9 mouse cellular contexts compared by ENCODE assay signal in the genomic region with DNA sequence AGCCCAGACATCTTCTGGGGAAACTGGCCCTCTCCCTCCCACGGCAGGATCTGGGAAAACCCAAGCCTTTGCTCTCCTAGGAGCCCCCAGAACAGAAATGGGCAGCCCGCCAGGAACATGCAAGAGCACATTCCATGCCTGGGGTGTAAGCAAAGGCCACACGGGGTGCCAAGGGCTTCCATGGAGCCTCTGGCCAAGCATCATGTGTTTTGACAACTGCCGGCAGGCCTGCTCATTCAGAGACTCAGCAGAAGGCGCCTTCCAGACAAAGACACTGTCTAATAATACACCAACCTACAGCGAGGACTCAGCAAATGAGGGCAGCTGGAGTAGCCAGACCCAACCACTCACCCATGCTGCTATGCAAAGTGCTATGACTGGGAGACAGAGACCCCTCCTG. TPM values are rescaled to one million over a fixed set of nuclear protein-coding genes. Genes with fewer than 3 reads are reported as not detected.
A peak's percentile ranks its signal among the peaks of the same experiment; 100 is the strongest.
DNase-seq lines count a peak whose midpoint lies in the region; ATAC-seq and TF ChIP-seq lines count a peak whose summit lies in the region.
"Had no signal": no experiment of that assay in that cellular context is flagged by ENCODE, and none has a peak within 500 bp of the region (broad histone marks: within the 10 kb centered on the region; RNA-seq: fewer than 3 reads in every experiment).

No protein-coding gene starts in this region.

- DNase-seq in adrenal gland, adult 2 months: peak; percentile 72
- DNase-seq in lung, postnatal 10 days: peak; percentile 92
- peak; percentile 73 for DNase-seq in stomach, postnatal 0 days (ENCODE audit: low spot score)
- no peak for DNase-seq in thymus, postnatal 14 days

- peak overlapping the region; percentile 23 for H3K27ac ChIP-seq in ES-Bruce4 (ENCODE audit: insufficient read depth, low read length)
- peak overlapping the region; percentile 58 for H3K27ac ChIP-seq in embryonic facial prominence, embryonic 12.5 days
- peak overlapping the region; percentile 100 for H3K27ac ChIP-seq in heart, embryonic 12.5 days (ENCODE audit: poor library complexity, severe bottlenecking)
- peak overlapping the region; percentile 82 for H3K27ac ChIP-seq in kidney, embryonic 15.5 days
- H3K27ac ChIP-seq in stomach, postnatal 0 days (replicated peaks): peak overlapping the region; percentile 87

- TF ChIP-seq EP300 in ES-Bruce4 (IDR thresholded peaks at IDR 0.05; ENCODE audit: insufficient read depth, low read depth, low read length): no peak
- TF ChIP-seq EP300 in stomach, postnatal 0 days (optimal IDR thresholded peaks at IDR 0.05): peak; percentile 57

- peak; percentile 57; the same call in 1 of the 2 replicates for ATAC-seq in embryonic facial prominence, embryonic 12.5 days (ENCODE audit: insufficient number of reproducible peaks, insufficient read depth, low FRiP score, low TSS enrichment)
- peak; percentile 72 for ATAC-seq in heart, embryonic 12.5 days (ENCODE audit: insufficient number of reproducible peaks, low FRiP score)
- 0 out of 2 replicates have a peak, but pooled peaks have one; percentile 13 for ATAC-seq in kidney, embryonic 15.5 days (replicated peaks; ENCODE audit: low FRiP score)
- ATAC-seq in stomach, postnatal 0 days (ENCODE audit: low FRiP score, low TSS enrichment): peak; percentile 61

- no peak for TF ChIP-seq POLR2A in ES-Bruce4 (IDR thresholded peaks at IDR 0.05; ENCODE audit: insufficient read depth, low read length)

- H3K4me2 ChIP-seq in embryonic facial prominence, embryonic 12.5 days (replicated peaks): no peak overlapping the region
- H3K4me2 ChIP-seq in heart, embryonic 12.5 days: peak overlapping the region; percentile 44
- H3K4me2 ChIP-seq in kidney, embryonic 15.5 days: no peak overlapping the region
- no peak overlapping the region for H3K4me2 ChIP-seq in stomach, postnatal 0 days (replicated peaks; ENCODE audit: low read depth)

- TF ChIP-seq CTCF in ES-Bruce4 (IDR thresholded peaks at IDR 0.05; ENCODE audit: low read depth, low read length): no peak
- TF ChIP-seq CTCF in stomach, postnatal 0 days (IDR thresholded peaks at IDR 0.05; ENCODE audit: low read depth): peak; percentile 40; the same call in 1 of the 2 replicates

- no peaks in the 10 kb centered on the region for H3K27me3 ChIP-seq in ES-Bruce4 (ENCODE audit: control insufficient read depth, insufficient read depth, low read length, poor library complexity, severe bottlenecking)
- no peaks in the 10 kb centered on the region for H3K27me3 ChIP-seq in embryonic facial prominence, embryonic 12.5 days
- H3K27me3 ChIP-seq in heart, embryonic 12.5 days (replicated peaks): no peaks in the 10 kb centered on the region
- no peaks in the 10 kb centered on the region for H3K27me3 ChIP-seq in kidney, embryonic 15.5 days
- H3K27me3 ChIP-seq in stomach, postnatal 0 days (ENCODE audit: control insufficient read depth, insufficient read depth, low read length): no peaks in the 10 kb centered on the region

- no peaks in the 10 kb centered on the region for H3K9me3 ChIP-seq in ES-Bruce4 (replicated peaks; ENCODE audit: control insufficient read depth, insufficient read depth, low read length, poor library complexity, severe bottlenecking)
- no peaks in the 10 kb centered on the region for H3K9me3 ChIP-seq in embryonic facial prominence, embryonic 12.5 days
- H3K9me3 ChIP-seq in heart, embryonic 12.5 days (replicated peaks): no peaks in the 10 kb centered on the region
- H3K9me3 ChIP-seq in kidney, embryonic 15.5 days (replicated peaks): no peaks in the 10 kb centered on the region
- H3K9me3 ChIP-seq in stomach, postnatal 0 days (ENCODE audit: control insufficient read depth, low read length): no peaks in the 10 kb centered on the region

- WGBS in embryonic facial prominence, embryonic 12.5 days: 43% methylated on average over 6 of the region's 6 CpGs
- WGBS in heart, embryonic 12.5 days: 17% methylated on average over 6 of the region's 6 CpGs
- 35% methylated on average over 6 of the region's 6 CpGs for WGBS in kidney, embryonic 15.5 days
- WGBS in stomach, postnatal 0 days: 16% methylated on average over 6 of the region's 6 CpGs

- 0 out of 2 replicates have a peak overlapping the region, but pooled peaks have one; percentile 9 for H3K9ac ChIP-seq in ES-Bruce4 (ENCODE audit: low read depth, poor library complexity, severe bottlenecking)
- H3K9ac ChIP-seq in embryonic facial prominence, embryonic 12.5 days: no peak overlapping the region
- H3K9ac ChIP-seq in heart, embryonic 12.5 days: peak overlapping the region; percentile 49
- no peak overlapping the region; the same call in 1 of the 2 replicates for H3K9ac ChIP-seq in kidney, embryonic 15.5 days
- 0 out of 2 replicates have a peak overlapping the region, but pooled peaks have one; percentile 1 for H3K9ac ChIP-seq in stomach, postnatal 0 days (ENCODE audit: low read length)

- H3K36me3 ChIP-seq in ES-Bruce4 (ENCODE audit: control insufficient read depth, insufficient read depth, low read length, poor library complexity, severe bottlenecking): peaks cover 45% of the 10 kb centered on the region
- peaks cover 47% of the 10 kb centered on the region for H3K36me3 ChIP-seq in embryonic facial prominence, embryonic 12.5 days
- peaks cover 47% of the 10 kb centered on the region for H3K36me3 ChIP-seq in heart, embryonic 12.5 days
- peaks cover 56% of the 10 kb centered on the region for H3K36me3 ChIP-seq in kidney, embryonic 15.5 days
- peaks cover 27% of the 10 kb centered on the region for H3K36me3 ChIP-seq in stomach, postnatal 0 days (ENCODE audit: control insufficient read depth, insufficient read depth, low read length)

- no peak overlapping the region for H3K4me3 ChIP-seq in ES-Bruce4 (ENCODE audit: low read depth, low read length)
- H3K4me3 ChIP-seq in embryonic facial prominence, embryonic 12.5 days: no peak overlapping the region
- H3K4me3 ChIP-seq in heart, embryonic 12.5 days: no peak overlapping the region
- no peak overlapping the region for H3K4me3 ChIP-seq in kidney, embryonic 15.5 days (replicated peaks)
- no peak overlapping the region for H3K4me3 ChIP-seq in stomach, postnatal 0 days (ENCODE audit: low read depth, low read length)
- H3K4me3 ChIP-seq: erythroblast, embryonic 14.5 days had no signal

- peaks cover 7% of the 10 kb centered on the region for H3K4me1 ChIP-seq in ES-Bruce4 (ENCODE audit: control insufficient read depth, insufficient read depth, low read length)
- peaks cover 44% of the 10 kb centered on the region for H3K4me1 ChIP-seq in embryonic facial prominence, embryonic 12.5 days
- peaks cover 71% of the 10 kb centered on the region for H3K4me1 ChIP-seq in heart, embryonic 12.5 days (replicated peaks)
- peaks cover 78% of the 10 kb centered on the region for H3K4me1 ChIP-seq in kidney, embryonic 15.5 days
- peaks cover 40% of the 10 kb centered on the region for H3K4me1 ChIP-seq in stomach, postnatal 0 days (replicated peaks; ENCODE audit: control insufficient read depth, insufficient read depth)

RNA-seq across cellular contexts. Expression of a gene that starts 38.6 kb away (rescaled TPM):
- 0.21 and 0.33 TPM in 2 replicates for polyA plus RNA-seq in ES-Bruce4 (2011; ENCODE audit: insufficient read depth, insufficient read length, low read depth, missing spikeins)
- total RNA-seq in adrenal gland, adult 2 months (2021): under 1 TPM in 1 of 2 experiments, not detected in 1; 0.14 TPM
- 0.48 and 0.80 TPM in 2 replicates for polyA plus RNA-seq in adrenal gland, adult 2 months (2012; rRNA removed)
- polyA plus RNA-seq in embryonic facial prominence, embryonic 12.5 days (2016; fragmentation: Nextera tagmentation; extraction: Ambion mirVana): 0.26 and 0.36 TPM in 2 replicates
- polyA plus RNA-seq in heart, embryonic 12.5 days (2016; fragmentation: Nextera tagmentation; extraction: Ambion mirVana): 0.17 and 0.27 TPM in 2 replicates
- polyA plus RNA-seq in kidney, embryonic 15.5 days (2015; fragmentation: Nextera tagmentation; extraction: Ambion mirVana): 0.36 and 0.64 TPM in 2 replicates
- polyA plus RNA-seq in stomach, postnatal 0 days (2015; fragmentation: Nextera tagmentation; extraction: Ambion mirVana): 1.9 and 2.3 TPM in 2 replicates
- polyA plus RNA-seq: erythroblast, embryonic 14.5 days had no signal

RNA-seq across cellular contexts. Expression of a gene that starts 42.3 kb away (rescaled TPM):
- polyA plus RNA-seq in ES-Bruce4 (2011; ENCODE audit: insufficient read depth, insufficient read length, low read depth, missing spikeins): 318 and 324 TPM in 2 replicates
- total RNA-seq in adrenal gland, adult 2 months (2021): 100 to 1,000 TPM; 247 to 264 TPM
- polyA plus RNA-seq in adrenal gland, adult 2 months (2012; rRNA removed): 301 and 316 TPM in 2 replicates
- polyA plus RNA-seq in embryonic facial prominence, embryonic 12.5 days (2016; fragmentation: Nextera tagmentation; extraction: Ambion mirVana): 233 and 253 TPM in 2 replicates
- 317 and 318 TPM in 2 replicates for polyA plus RNA-seq in heart, embryonic 12.5 days (2016; fragmentation: Nextera tagmentation; extraction: Ambion mirVana)
- 288 and 312 TPM in 2 replicates for polyA plus RNA-seq in kidney, embryonic 15.5 days (2015; fragmentation: Nextera tagmentation; extraction: Ambion mirVana)
- 216 and 227 TPM in 2 replicates for polyA plus RNA-seq in stomach, postnatal 0 days (2015; fragmentation: Nextera tagmentation; extraction: Ambion mirVana)

RNA-seq across cellular contexts. Expression of a gene that starts 56.2 kb away (rescaled TPM):
- polyA plus RNA-seq in ES-Bruce4 (2011; ENCODE audit: insufficient read depth, insufficient read length, low read depth, missing spikeins): not detected in 2 replicates
- total RNA-seq in adrenal gland, adult 2 months (2021): under 1 TPM; 0.69 to 0.81 TPM
- polyA plus RNA-seq in adrenal gland, adult 2 months (2012; rRNA removed): 0.97 and 2.8 TPM in 2 replicates
- polyA plus RNA-seq in embryonic facial prominence, embryonic 12.5 days (2016; fragmentation: Nextera tagmentation; extraction: Ambion mirVana): 2.4 and 4.2 TPM in 2 replicates
- 1.1 and 1.3 TPM in 2 replicates for polyA plus RNA-seq in heart, embryonic 12.5 days (2016; fragmentation: Nextera tagmentation; extraction: Ambion mirVana)
- 1.9 and 3.1 TPM in 2 replicates for polyA plus RNA-seq in kidney, embryonic 15.5 days (2015; fragmentation: Nextera tagmentation; extraction: Ambion mirVana)
- polyA plus RNA-seq in stomach, postnatal 0 days (2015; fragmentation: Nextera tagmentation; extraction: Ambion mirVana): 296 and 301 TPM in 2 replicates
- polyA plus RNA-seq: erythroblast, embryonic 14.5 days had no signal

Comparison
In these comparisons a context has a peak if more than half of its experiments do, and no peak if none do; other contexts are left out.
1. H3K27ac ChIP-seq: peak in every context shown above with its lines; median percentile 100 in heart, embryonic 12.5 days; 87 in stomach, postnatal 0 days; 82 in kidney, embryonic 15.5 days; 58 in embryonic facial prominence, embryonic 12.5 days; 23 in ES-Bruce4.
2. H3K9ac ChIP-seq: peak in ES-Bruce4 (single experiment), heart, embryonic 12.5 days (single experiment) and stomach, postnatal 0 days (single experiment); none in embryonic facial prominence, embryonic 12.5 days (single experiment) and kidney, embryonic 15.5 days (single experiment).
3. ATAC-seq: peak in every context shown above with its lines; median percentile 72 in heart, embryonic 12.5 days; 61 in stomach, postnatal 0 days; 57 in embryonic facial prominence, embryonic 12.5 days; 13 in kidney, embryonic 15.5 days.
4. RNA of a gene that starts 56.2 kb away (polyA plus RNA-seq): 296 to 301 TPM in stomach, postnatal 0 days; 2.4 to 4.2 TPM in embryonic facial prominence, embryonic 12.5 days, 1.9 to 3.1 TPM in kidney, embryonic 15.5 days, 1.1 to 1.3 TPM in heart, embryonic 12.5 days, 0.97 to 2.8 TPM in adrenal gland, adult 2 months and not detected in ES-Bruce4; every median in the first group is over 10 times any median in the second.